Mouse (Mus musculus) megakaryocyte-erythroid progenitor cell, adult 5-6 weeks (primary cell): ENCODE results near the gene Dab1. TPM values are rescaled to one million over a fixed set of nuclear protein-coding genes. Genes with fewer than 3 reads are reported as not detected.

Source experiments
- ATAC-seq: replicated peaks from 2 replicates; pipeline ENCODE4 v1.8.0; 2016; ENCODE audit warnings: mild to moderate bottlenecking, inconsistent platforms; ENCODE audit not compliant: severe bottlenecking, poor library complexity, low FRiP score, low TSS enrichment
- total RNA-seq, 2 experiments: library from RNA; stranded (forward) in 1 of 2; stranded (reverse) in 1 of 2; fragments of 200-1000, 215-1000 nt in 1 of 2; fragments of >200 nt in 1 of 2; fragmentation: Nextera tagmentation in 1 of 2; gene quantifications; 2 replicates each; pipeline ENCODE4 v1.2.3; 2014 to 2017

Dab1 gene
- total RNA-seq, 2 experiments from 2014 or later: not detected

DNA sequence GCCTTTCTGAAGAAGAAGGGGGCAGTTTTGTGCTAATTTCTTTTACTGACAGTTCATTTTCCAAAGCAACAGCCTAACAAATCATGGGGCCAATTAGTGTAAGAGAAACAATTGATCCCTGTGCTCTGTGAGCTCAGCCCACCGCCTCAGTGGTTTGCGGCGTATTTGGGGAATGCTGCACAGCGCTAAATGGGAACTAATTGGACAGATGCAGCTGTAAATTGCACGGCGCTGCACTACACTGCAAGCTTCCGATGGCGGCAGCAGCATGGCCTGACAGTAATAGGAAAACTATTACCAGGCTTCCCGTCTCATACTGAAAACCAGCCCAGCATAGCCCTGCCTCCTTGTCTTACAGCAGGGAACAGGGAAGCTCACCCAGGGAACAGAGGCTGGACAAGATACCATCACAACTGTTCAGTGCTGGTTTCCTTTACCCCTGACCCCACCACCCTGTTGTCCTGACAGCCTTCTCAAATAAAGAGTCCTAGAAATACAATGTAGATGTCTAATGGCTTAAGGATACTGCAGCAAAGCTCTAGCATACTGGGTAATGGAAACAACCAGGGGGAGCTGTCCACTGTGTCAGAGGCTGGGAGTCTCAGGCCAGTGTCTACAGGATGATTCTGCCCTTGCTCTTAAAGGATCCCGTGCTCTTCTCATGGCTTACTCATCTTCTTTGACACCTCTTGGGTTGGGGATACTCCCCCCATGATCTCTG is 1047.8 kb downstream of the Dab1 start:
- ATAC-seq: no peak

DNA sequence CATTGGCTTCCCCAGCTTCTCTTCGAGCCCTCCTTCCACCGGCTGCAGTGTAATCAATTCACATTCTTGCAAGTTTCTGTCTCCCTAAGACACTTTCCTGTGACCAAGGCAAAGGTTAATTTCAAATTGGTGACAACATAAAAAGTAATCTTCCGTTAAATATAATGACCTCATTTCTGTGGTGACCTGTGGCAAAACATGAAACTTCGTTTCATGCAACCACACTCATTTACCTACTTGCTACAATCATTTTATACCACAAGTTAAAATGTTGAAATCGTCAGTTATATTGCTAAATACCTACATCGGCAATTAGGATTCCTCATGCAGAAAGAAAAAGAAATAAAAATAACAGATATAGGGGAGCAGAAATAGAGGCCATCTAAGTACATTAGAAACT is 1048.9 kb downstream of the Dab1 start:
- no peak for ATAC-seq

DNA sequence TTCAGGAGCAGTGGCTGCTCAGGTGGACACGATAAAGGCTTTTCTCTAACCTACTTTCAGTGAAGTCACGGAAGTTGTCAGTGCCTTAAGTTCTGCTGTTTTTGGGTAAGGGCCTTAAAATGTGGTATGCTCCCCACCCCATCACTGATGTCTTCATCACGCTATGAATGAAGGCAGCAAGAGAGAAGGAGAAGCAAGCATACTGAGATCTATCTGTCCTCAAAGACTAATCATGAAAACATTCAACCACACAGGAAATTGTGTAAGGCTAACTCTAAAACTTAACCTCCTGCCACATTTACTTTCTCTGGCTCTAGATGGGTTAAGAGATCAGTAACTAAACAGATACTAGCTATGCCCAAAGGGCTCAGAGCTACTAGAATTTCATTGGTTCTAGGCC is 1050.2 kb downstream of the Dab1 start:
- no peak for ATAC-seq

DNA sequence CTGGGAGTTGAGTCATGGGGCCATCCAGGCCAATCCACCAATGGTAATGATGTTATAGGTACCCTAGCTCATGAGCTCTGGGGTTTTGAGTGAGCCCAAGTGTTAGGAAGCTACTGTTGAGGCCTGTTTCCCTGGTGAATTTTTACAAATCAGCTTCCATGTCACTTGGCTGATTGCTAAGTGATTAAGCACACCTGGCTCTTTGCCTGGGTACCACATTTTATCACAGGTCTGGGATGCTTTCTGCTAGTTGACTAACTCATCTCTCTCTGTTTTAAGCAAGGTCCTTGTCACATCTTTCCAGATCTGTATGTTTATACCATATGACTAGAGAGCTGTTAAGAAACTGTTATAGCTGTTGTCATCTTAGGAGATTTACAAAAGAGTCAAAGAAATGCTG is 1051.6 kb downstream of the Dab1 start:
- no peak for ATAC-seq

DNA sequence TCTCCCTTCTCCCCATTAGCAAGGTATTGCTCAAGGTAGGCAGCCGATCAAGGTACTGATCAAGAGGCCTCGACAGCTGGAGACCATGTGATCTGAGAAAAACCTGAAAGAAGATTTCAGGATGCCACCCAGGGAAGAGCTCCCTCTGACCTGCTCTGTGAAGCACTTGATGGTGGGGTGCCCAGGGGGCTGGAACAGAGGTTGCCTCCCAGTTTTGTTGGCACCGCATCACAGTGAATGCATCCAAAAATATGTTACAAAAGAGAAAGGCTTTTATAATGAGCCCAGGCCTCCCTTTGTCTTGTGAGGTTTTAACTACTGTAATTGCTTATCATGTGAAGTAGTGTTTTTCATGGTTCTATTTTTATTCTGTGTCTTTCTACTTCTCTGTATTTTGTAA is 1054.2 kb downstream of the Dab1 start:
- ATAC-seq: no peak

DNA sequence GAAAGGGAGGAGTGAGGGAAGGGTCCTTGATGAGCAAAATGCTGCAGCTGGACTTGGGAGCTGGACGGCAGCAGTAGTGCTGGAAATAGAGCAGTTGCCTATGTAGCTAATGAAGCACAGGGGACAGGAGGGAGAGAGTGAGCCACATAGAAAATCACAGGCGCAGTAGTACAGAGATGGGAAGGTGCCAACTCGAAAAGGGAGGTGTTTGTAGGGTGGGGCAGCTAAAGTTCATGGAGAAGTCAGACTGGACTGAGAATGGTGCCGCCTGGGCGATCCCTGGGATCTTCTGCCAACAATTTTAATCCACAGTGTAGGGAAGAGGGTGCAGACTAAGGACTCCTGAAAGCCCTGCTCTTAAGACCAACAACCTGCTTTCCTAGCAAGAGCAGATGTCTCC is 1055.5 kb downstream of the Dab1 start:
- ATAC-seq: no peak

DNA sequence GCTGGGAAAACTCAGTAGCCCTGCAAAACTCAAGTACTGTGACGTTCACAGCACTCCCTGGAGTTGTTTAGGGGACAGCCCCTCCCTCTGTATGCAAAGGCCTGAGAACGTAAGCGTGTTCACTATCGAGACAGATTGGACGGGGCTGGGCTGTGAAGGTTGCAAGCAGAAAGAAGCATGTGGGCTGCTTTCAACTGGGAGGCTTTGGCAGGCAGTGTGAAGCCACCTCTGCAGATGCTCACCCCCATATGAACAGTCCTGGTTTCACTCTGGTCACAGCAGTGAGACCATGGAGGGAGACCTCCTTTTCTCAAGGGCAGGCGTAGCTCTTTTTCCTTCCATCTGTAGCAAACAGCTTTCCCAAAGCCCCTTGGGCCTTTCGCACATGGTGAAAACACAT is 1059.1 kb downstream of the Dab1 start:
- ATAC-seq: no peak

DNA sequence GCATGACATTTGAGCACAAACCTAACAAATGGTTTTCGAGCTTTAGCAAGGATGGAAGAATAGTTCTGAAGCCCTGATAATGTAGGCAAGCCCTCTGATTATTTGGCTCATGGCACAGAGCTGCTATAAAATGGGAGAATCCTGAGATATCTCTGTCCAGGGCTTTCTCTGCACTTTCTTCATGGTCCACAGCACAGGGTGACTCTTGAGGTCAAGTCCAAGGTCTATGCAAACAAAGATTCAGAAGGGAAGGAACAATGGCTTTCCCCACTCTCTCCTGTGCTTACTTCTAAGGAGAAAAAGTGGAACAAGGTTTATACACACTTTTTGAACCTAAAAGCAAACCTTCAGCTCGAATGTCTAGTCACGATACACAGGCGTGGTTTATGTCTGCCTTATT is 1061.3 kb downstream of the Dab1 start:
- ATAC-seq: no peak

DNA sequence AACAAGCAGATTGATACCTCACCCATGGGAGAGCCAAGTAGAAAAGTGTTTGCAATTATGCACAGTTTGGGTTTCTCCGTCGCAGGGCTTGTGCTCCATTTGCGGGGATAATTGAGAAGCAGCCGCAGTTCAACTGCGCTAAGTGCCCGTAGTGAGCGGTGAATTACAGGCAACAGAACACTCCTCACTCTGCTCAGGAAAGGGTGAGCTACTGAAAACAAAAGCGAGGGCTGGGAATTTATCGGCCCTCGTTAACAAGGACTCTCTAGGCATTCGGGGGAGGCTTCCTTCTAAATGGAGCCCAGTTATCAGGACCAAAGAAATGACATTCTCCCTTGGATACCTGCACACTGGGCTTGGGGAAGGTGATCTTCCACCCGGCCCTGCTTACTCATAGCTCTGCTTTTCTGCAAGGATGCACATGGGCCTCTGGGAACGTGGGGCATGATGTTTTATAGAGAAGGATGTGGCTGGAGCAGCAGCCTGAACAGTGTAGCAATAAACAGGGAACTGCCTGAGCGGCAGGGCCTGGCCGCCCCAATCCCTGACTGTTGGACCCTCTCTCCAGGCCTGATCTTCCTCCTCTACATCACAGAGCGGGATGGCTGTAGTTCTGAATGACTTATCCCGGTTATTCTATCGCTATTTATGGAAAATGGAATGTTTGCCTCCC is 1067.1 kb downstream of the Dab1 start:
- no peak for ATAC-seq

DNA sequence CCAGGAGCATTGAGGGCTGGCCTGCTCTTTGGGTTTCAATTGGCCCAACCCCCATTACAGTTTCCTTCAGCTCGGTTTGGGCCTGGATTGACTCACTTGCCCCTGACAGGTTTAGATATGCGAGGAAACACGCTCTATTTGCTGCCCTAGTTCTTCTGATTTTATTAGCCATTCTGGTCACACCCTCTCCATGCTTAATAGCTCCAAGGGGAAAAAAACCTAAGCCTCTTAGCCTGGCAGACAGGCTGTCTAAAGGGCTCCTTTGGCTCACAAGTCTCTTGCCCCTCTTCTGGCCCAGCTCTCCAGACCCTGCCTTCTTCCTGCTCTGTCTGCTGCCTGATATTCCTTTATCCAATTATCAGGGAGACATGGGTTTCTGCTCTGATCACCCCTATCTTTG is 1069.9 kb downstream of the Dab1 start:
- ATAC-seq: no peak

DNA sequence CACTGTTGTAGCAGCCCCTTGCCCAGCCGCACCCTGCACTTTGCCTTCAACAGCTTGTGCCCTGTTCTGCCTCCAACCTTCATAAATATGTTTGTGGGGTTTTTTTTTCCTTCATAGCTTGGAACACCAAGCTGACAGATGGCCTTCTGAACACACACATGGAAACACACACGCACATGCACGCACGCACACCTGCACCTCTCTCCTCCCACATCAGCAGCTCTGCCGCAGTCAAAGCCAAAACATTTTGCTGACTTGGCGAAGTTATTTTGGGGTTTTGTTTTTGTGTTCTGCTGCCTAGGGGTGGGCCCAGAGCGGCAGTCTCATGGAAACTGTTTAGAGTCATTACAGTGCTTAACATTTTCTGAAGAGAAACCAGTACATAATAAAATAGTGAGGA is 1071.9 kb downstream of the Dab1 start:
- ATAC-seq: no peak

DNA sequence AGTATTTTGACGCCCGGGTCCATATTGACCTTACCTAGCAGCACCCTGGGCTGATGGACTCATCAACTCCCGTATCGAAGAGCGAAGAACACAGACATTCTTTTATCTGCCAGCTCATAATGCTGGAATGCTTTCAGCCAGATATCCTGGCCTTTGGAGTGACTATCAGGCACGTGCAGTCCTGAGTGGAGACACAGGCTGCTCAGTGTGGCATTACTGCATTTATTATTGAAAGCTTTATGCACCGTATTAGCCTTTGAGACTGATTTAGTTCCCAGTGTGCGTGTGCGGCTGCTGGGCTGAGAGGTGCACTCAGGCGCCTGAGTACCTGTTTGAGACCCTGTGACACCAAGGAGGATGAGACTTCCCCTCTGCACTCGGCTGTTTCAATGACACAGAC is 1075.0 kb downstream of the Dab1 start:
- ATAC-seq: no peak

DNA sequence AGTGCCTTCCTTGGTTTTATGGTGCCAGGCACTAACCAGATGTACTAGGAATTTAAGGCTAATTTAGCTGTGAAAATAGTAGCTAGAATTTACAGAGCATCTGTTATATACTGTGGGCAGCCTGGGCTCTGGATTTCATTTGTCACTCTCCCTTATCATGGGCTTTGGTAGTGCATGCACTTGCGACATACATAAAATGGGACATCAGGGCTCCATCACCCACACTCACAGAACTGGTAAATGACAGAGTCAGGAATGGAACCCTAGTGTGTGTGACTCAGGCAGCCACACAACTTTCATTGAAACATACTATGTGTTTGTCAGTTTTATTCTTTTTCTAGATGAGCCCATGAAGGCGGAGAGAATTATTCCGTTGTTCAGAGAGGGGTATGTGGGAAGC is 1077.4 kb downstream of the Dab1 start:
- no peak for ATAC-seq

DNA sequence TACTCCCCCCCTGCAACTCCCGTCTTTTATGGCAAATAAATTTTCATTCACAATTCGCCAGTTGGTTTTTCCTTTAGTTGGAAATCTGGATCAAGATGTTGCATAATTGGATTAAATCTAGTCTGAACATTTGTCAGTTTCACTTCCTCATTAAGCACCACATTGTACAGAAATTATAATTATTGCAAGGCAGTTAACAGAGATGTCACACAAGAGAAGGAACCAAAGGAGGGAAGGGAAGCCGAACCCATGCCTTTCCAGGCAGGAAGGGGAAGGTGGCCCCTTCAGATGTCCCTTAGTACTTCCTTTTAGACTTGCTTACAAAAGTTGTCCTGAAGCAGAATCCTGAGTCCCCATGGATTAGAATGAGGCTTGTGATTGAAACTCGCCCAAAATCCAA is 1078.5 kb downstream of the Dab1 start:
- ATAC-seq: no peak

DNA sequence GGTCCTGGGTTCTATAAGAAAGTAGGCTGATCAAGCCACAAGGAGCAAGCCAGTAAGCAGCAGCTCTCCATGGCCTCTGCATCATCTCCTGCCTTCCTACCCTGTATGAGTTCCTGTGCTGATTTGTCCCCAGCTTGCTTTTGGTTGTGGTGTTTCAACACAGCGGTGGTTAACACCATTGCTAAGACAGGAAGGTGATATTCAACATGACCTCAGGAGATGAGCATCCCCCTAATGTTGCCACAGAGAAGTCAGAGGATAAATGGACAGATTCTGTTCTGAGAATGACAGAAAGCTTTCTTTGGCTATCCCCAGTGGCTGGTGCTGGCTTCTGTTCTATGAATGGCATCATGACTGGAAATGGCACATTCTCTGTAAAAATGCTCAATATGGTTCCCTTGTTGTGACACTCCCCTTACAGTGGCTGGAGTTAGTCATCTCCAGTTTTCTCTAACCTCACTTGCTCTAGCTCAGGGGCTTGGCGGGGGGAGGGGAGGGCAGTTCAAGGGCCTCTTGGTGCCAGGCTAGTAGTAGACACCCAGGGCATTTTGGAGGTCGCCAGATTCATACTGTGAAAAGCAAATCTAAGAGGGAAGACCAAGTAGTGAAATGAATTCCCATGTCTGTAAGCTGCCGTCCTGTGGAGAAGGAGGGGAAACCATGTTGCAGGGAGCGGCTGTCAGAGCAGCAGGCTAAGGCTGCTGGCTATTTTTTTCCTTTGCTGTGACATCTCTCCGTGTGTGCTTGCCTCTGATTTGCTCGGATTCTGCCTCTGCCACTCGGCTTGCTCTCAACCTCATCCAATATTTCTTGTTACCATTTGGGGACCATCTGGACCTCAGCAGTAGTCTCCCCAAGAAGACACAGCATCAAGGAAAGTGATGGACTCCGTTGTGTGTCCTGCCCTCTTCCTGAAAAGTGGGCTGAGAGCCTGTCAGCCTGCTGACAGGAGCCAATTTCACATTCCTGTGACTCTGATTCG is 1086.8 kb downstream of the Dab1 start:
- ATAC-seq: no peak

DNA sequence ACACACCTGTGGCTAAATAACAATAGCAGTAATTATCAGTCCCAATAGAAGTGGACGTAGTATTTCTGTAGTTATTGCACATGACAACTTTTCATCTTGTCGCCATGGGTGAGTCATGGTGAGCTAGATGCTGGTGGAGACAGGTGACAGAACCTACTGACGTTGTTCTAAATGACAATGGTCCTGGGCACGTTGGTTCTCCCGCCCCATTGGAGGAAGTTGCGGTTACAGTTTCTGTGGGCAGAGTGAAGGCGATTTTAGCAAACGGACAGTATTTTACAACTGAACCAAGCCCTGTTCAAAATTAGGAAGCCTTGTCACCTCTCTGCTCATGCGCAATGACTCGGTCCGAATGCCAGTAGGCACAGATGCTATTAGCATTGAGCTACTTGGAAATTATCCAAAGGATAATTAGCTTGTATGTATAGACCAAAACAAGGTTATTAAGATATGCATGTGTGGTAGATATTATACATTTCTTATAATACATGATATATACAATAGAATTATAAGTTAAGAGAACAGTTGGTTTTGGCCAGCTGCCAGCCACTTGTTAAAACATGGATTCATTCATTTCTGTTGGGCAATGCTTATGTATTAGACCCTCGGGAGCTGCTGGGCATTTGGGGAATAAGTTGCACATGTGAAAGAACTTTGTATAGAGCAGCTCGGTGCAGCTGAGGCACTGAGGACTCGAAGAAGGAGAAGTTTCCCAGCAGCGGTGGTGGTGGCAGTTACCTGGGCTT is 1093.4 kb downstream of the Dab1 start:
- no peak for ATAC-seq

DNA sequence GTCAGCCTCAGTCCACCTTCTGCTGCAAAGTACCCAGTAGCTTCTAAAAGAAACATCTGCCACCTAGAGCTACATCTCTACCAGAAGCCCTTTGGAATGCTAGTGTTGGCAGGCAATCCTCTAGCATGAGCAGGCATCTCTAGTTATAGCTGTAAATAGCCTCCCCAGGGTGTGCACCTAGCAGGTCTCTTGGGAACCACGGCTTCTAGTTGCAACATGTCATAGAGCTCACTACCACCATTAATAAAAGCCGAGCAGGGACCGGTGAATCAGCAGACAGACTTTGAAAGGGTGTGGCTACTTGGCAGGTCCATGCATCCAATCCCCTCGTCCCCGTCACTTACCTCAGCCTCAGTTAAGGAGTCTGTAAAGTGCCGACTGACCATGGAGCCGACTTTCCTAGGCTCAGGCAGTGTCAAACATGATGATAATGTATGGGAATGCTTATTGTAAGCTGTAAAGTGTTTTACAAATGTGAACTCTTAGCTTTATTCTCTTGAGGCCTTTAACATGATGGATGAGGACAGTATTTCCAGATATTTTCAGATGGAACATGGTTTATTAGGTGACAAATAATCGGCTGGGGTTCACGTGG is 1095.9 kb downstream of the Dab1 start:
- ATAC-seq: no peak

DNA sequence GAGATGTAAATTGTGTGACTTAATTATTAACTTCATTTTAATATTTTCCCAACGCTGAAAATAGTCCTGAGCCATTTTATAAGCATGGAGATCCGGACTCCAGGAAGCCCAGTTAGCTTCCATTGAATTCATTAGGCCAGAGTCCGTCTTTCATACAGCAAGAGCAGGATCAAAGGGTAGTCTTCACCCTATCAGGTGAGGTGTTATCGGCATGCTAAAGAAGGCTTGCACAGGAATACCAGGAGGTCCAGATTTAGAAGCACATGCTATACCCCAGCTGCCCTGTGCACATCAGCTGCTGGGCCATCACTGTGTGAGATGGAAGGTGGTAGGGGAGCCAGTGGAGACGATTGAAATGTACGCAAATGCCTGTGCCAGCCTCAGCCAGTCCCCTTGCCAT is 1096.7 kb downstream of the Dab1 start:
- ATAC-seq: no peak

DNA sequence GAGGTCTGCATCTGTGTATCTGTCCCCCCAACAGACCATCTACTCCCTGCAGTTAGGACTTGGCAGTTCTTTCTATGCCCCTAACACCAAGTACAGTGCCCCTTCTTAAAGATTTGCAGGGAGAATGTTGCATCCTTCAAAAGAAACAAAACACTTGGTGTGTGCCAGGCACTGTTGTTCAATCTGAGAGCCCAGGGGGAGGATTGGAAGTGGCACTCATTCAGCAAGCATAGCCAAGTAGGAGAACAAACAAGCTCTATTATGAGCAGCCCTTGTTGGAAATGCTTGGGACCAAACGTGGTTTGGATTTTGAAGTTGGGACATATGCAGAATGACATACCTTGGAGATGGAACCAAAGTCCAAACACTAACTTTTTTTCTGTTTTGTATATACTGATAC is 1097.3 kb downstream of the Dab1 start:
- ATAC-seq: no peak
